Mouse (Mus musculus) stomach, embryonic 16.5 days (tissue): Measurements from ENCODE around the gene Ptprr. TPM values are rescaled to one million over a fixed set of nuclear protein-coding genes. Genes with fewer than 3 reads are reported as not detected.

Source experiments
- ATAC-seq: fragments of 200-750 bp; cut with Nextera tagmentation; 2 replicates; pipeline ENCODE4 v1.8.0; 2017; ENCODE audit warnings: moderate number of reproducible peaks, moderate TSS enrichment; ENCODE audit not compliant: insufficient read depth, low FRiP score
- H3K27ac ChIP-seq: fragments of 300-500 bp; sonication (generic); 2 replicates; pipeline ENCODE4 v1.5.1; 2014; ENCODE audit warnings: low read length
- H3K27me3 ChIP-seq: fragments of 300-500 bp; sonication (generic); 2 replicates; pipeline ENCODE4 v1.6.1; 2014; ENCODE audit warnings: low read length, control low read depth, mixed read lengths; ENCODE audit not compliant: control insufficient read depth, insufficient read depth
- H3K36me3 ChIP-seq: fragments of 300-500 bp; sonication (generic); 2 replicates; pipeline ENCODE4 v1.6.1; 2014; ENCODE audit warnings: low read length; ENCODE audit not compliant: control insufficient read depth, insufficient read depth
- H3K4me1 ChIP-seq: fragments of 300-500 bp; sonication (generic); 2 replicates; pipeline ENCODE4 v1.6.1; 2014; ENCODE audit warnings: low read length, control low read depth, mixed read lengths; ENCODE audit not compliant: control insufficient read depth, insufficient read depth
- H3K4me2 ChIP-seq: fragments of 300-500 bp; sonication (generic); 2 replicates; pipeline ENCODE4 v1.6.1; 2014; ENCODE audit warnings: low read depth, low read length, mixed read lengths
- H3K4me3 ChIP-seq: fragments of 300-500 bp; sonication (generic); replicated peaks from 2 replicates; pipeline ENCODE4 v1.5.1; 2014; ENCODE audit warnings: mild to moderate bottlenecking, low read length
- H3K9ac ChIP-seq: fragments of 300-500 bp; sonication (generic); 2 replicates; pipeline ENCODE4 v1.6.1; 2014; ENCODE audit warnings: low read length
- H3K9me3 ChIP-seq: fragments of 300-500 bp; sonication (generic); replicated peaks from 2 replicates; pipeline ENCODE4 v1.6.1; 2016; ENCODE audit warnings: low read length, control low read depth; ENCODE audit not compliant: control insufficient read depth
- WGBS: fragments of 180-500 bp; shearing (Covaris S2); extraction: QIAGEN DNeasy Blood & Tissue Kit; methylation state at CpG from one replicate; pipeline ENCODE4 v1.1.7; 2014; 5-methylcytosine and 5-hydroxymethylcytosine counted together
- polyA plus RNA-seq: library from polyadenylated mRNA; unstranded; fragments of >200 nt; fragmentation: Nextera tagmentation; extraction: Ambion mirVana; gene quantifications from 2 replicates; pipeline ENCODE4 v1.2.1, GENCODE M21; 2015

Ptprr gene
- polyA plus RNA-seq, 1 experiment from 2014 or later: 2.3 TPM

GRCm38 (mm10) chr10:116131223-116131622, 113.2 kb downstream of the Ptprr start:
- Histone ChIP-seq H3K4me1 (no peaks in the 10 kb centered on the region), H3K27me3 (no peaks in the 10 kb centered on the region), H3K27ac (no peak overlapping the region), H3K36me3 (no peaks in the 10 kb centered on the region), H3K9ac (no peak overlapping the region), H3K4me3 (no peak overlapping the region), H3K9me3 (no peaks in the 10 kb centered on the region), H3K4me2 (no peak overlapping the region)
- no peak for ATAC-seq
- WGBS: 71% methylated on average over 4 of the region's 4 CpGs

GRCm38 (mm10) chr10:116132233-116132632, 114.2 kb downstream of the Ptprr start:
- H3K9me3 ChIP-seq: no peaks in the 10 kb centered on the region
- ATAC-seq: no peak
- WGBS: 69% methylated on average over 4 of the region's 4 CpGs
- H3K4me3 ChIP-seq: no peak overlapping the region
- no peaks in the 10 kb centered on the region for H3K27me3 ChIP-seq
- no peak overlapping the region for H3K4me2 ChIP-seq
- H3K36me3 ChIP-seq: no peaks in the 10 kb centered on the region
- H3K4me1 ChIP-seq: no peaks in the 10 kb centered on the region
- H3K9ac ChIP-seq: no peak overlapping the region
- no peak overlapping the region for H3K27ac ChIP-seq

GRCm38 (mm10) chr10:116135187-116135586, 117.2 kb downstream of the Ptprr start:
- no peak overlapping the region for H3K9ac ChIP-seq
- H3K4me1 ChIP-seq: no peaks in the 10 kb centered on the region
- no peak overlapping the region for H3K4me2 ChIP-seq
- 73% methylated on average over 2 of the region's 2 CpGs for WGBS
- ATAC-seq: no peak
- H3K4me3 ChIP-seq: no peak overlapping the region
- no peak overlapping the region for H3K27ac ChIP-seq
- no peaks in the 10 kb centered on the region for H3K27me3 ChIP-seq
- H3K36me3 ChIP-seq: no peaks in the 10 kb centered on the region
- H3K9me3 ChIP-seq: no peaks in the 10 kb centered on the region

GRCm38 (mm10) chr10:116140226-116140625, 122.2 kb downstream of the Ptprr start:
- H3K4me2 ChIP-seq: no peak overlapping the region
- H3K4me1 ChIP-seq: no peaks in the 10 kb centered on the region
- WGBS: 85% methylated on average over 8 of the region's 8 CpGs
- H3K27ac ChIP-seq: no peak overlapping the region
- ATAC-seq: no peak
- no peaks in the 10 kb centered on the region for H3K27me3 ChIP-seq
- H3K9ac ChIP-seq: no peak overlapping the region
- H3K4me3 ChIP-seq: no peak overlapping the region
- H3K36me3 ChIP-seq: no peaks in the 10 kb centered on the region
- no peaks in the 10 kb centered on the region for H3K9me3 ChIP-seq

- no peak for ATAC-seq
- Histone ChIP-seq H3K4me2 (no peak overlapping the region), H3K4me1 (no peaks in the 10 kb centered on the region), H3K27me3 (no peaks in the 10 kb centered on the region), H3K9ac (no peak overlapping the region), H3K27ac (no peak overlapping the region), H3K4me3 (no peak overlapping the region), H3K36me3 (no peaks in the 10 kb centered on the region), H3K9me3 (no peaks in the 10 kb centered on the region)
- 90% methylated on average over 10 of the region's 10 CpGs for WGBS
Observed at GRCm38 (mm10) chr10:116143684-116144083, 125.7 kb downstream of the Ptprr start.

DNA sequence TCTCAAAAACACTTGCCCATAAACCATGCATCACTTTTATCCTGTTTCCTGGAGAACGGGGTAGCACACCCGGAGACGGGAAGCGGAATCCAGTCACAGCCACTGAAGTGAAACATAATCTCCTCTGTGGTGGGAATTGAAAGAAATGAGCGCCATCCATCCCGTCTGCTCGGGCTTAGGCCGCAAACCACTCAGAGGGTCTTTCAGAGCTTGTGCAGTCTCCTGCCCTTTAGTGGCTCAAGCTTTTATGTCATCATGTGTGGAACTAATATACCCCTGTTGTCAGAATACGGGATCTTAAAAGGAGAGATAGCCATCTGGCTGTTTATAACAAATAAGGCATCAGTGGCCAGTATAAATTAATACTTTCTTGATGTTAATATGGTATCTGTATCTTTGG, 128.1 kb downstream of the Ptprr start:
- H3K9me3 ChIP-seq: no peaks in the 10 kb centered on the region
- ATAC-seq: no peak
- WGBS: 77% methylated on average over 9 of the region's 9 CpGs
- H3K27ac ChIP-seq: no peak overlapping the region
- H3K4me2 ChIP-seq: no peak overlapping the region
- H3K27me3 ChIP-seq: no peaks in the 10 kb centered on the region; the same call in 1 of the 2 replicates
- no peak overlapping the region for H3K9ac ChIP-seq
- no peaks in the 10 kb centered on the region for H3K36me3 ChIP-seq
- no peaks in the 10 kb centered on the region for H3K4me1 ChIP-seq
- H3K4me3 ChIP-seq: no peak overlapping the region

DNA sequence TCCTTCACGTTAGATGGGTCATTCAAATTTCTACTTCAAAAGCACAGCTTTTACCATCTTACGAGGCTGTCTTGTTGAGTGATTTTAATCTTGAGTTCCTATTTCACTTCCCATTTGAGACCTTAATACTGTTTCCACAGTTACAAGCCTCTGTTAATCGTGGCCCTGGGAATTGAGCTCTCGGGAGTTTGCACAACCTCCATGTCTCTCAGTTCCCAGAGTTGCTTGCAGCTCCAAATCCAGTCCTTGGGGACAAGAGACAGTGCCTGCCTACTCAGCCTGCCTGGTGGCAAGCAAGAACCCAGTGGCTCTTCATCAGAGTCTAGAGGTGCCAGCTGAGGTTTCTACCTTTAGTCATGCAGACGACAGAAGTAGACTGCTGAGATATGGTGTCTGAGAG, 136.7 kb downstream of the Ptprr start:
- no peaks in the 10 kb centered on the region for H3K4me1 ChIP-seq
- no peak overlapping the region for H3K4me2 ChIP-seq
- H3K9me3 ChIP-seq: no peaks in the 10 kb centered on the region; the same call in 1 of the 2 replicates
- ATAC-seq: no peak
- no peak overlapping the region for H3K9ac ChIP-seq
- no peak overlapping the region for H3K4me3 ChIP-seq
- 84% methylated on average over 5 of the region's 5 CpGs for WGBS
- no peaks in the 10 kb centered on the region for H3K36me3 ChIP-seq
- H3K27ac ChIP-seq: no peak overlapping the region
- H3K27me3 ChIP-seq: no peaks in the 10 kb centered on the region

GRCm38 (mm10) chr10:116156699-116157098, 138.7 kb downstream of the Ptprr start:
- Histone ChIP-seq H3K27me3 (no peaks in the 10 kb centered on the region), H3K27ac (no peak overlapping the region), H3K36me3 (no peaks in the 10 kb centered on the region), H3K9me3 (no peaks in the 10 kb centered on the region; the same call in 1 of the 2 replicates), H3K4me2 (no peak overlapping the region), H3K4me1 (no peaks in the 10 kb centered on the region), H3K4me3 (no peak overlapping the region), H3K9ac (no peak overlapping the region)
- no peak for ATAC-seq
- 68% methylated on average over 1 of the region's 1 CpGs for WGBS

- no peak overlapping the region for H3K27ac ChIP-seq
- no peak overlapping the region for H3K4me2 ChIP-seq
- ATAC-seq: no peak
- no peak overlapping the region for H3K9ac ChIP-seq
- H3K27me3 ChIP-seq: no peaks in the 10 kb centered on the region
- WGBS: 74% methylated on average over 10 of the region's 12 CpGs
- no peaks in the 10 kb centered on the region for H3K9me3 ChIP-seq
- no peak overlapping the region for H3K4me3 ChIP-seq
- H3K36me3 ChIP-seq: no peaks in the 10 kb centered on the region
- no peaks in the 10 kb centered on the region for H3K4me1 ChIP-seq
Observed at GRCm38 (mm10) chr10:116162338-116162737, 144.3 kb downstream of the Ptprr start.
